Mouse (Mus musculus): ENCODE measurements around the gene Clec1b. TPM values are rescaled to one million over a fixed set of nuclear protein-coding genes. Genes with fewer than 3 reads are reported as not detected.

Gene Clec1b
- polyA plus RNA-seq, 1 experiment from 2014 or later: 32.7 TPM

DNA sequence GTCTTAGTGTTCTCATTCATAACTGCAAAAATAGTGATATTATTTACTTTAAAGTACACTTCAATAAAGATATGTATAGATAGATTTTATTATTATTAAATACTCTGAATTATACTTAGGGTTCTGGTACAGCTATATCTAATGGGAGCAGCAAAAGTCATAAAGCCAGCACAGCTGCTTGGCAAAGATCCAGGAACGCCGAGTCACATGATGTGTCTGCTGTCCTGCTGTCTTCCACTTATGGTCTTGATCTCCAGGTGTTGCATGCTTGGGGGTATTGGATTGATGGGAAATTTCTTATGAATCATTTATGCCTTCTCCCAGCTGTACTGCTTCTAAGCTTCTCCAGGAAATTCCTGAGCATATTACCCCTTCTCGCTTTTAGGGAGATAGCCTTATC is 13.6 kb upstream of the Clec1b start:
- no peaks in the 10 kb centered on the region for H3K36me3 ChIP-seq
- H3K27ac ChIP-seq: no peak overlapping the region
- H3K27me3 ChIP-seq (replicated peaks): no peaks in the 10 kb centered on the region
- no peak for ATAC-seq
- no peak overlapping the region for H3K4me3 ChIP-seq
- WGBS (ENCODE audit: insufficient replicate concordance): 81% methylated on average over 3 of the region's 3 CpGs
- H3K4me2 ChIP-seq: no peak overlapping the region
- no peaks in the 10 kb centered on the region for H3K9me3 ChIP-seq (replicated peaks)
- H3K9ac ChIP-seq: no peak overlapping the region
- no peaks in the 10 kb centered on the region for H3K4me1 ChIP-seq

DNA sequence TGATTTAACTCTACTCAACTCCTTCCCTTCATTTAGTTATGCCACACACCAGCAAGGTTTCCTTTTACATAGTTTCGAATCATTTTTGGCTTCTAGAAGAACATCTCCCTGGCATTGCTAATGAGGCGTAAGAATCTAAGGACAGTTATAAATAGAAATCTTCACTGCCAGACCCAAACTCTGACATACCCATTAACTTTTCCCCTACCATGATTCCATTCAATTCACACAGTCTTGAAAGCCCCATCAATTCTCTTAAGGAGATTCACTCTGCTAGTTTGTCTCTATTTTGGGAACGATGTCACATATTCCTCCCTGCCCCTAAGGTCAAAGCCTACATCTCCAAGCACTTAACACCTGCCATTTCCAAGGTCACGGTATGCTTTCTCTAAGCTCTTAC is 12.1 kb upstream of the Clec1b start:
- H3K4me3 ChIP-seq: no peak overlapping the region
- H3K4me1 ChIP-seq: no peaks in the 10 kb centered on the region
- H3K9me3 ChIP-seq (replicated peaks): no peaks in the 10 kb centered on the region
- no peak for ATAC-seq
- H3K36me3 ChIP-seq: no peaks in the 10 kb centered on the region
- H3K9ac ChIP-seq: no peak overlapping the region
- 76% methylated on average over 4 of the region's 4 CpGs for WGBS (ENCODE audit: insufficient replicate concordance)
- H3K4me2 ChIP-seq: no peak overlapping the region
- no peaks in the 10 kb centered on the region for H3K27me3 ChIP-seq (replicated peaks)
- no peak overlapping the region for H3K27ac ChIP-seq

DNA sequence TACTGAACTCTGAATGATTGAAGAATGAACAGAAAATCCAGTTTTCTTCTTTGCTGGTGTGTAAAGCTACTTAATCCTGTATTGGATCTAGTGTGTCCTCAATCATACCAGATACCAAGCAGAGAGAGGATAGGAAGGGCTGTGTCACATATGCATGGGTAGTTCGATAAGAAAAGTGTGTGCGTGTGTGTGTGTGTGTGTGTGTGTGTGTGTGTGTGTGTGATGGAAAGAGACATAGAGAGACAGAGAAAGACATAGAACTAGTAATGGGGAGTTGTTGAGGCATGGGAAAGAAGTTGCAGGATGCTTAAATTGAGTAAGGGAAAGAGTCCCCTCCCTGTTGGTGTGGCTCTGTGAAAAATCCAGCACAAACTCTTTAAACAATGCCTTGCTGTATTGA is 11.3 kb upstream of the Clec1b start, which contains the start of gene Clec12b:
Gene Clec12b (minus strand): TSS at position 101 of the 400 bp plus-strand sequence.
- H3K9ac ChIP-seq: no peak within 1 kb of the TSS
- ATAC-seq: no peak
- WGBS (ENCODE audit: insufficient replicate concordance): 67% methylated on average over 2 of the region's 2 CpGs
- no peak within 1 kb of the TSS for H3K27ac ChIP-seq
- no peaks in the 10 kb centered on the region for H3K36me3 ChIP-seq
- no peak within 1 kb of the TSS for H3K4me3 ChIP-seq
- H3K4me2 ChIP-seq: no peak within 1 kb of the TSS
- H3K4me1 ChIP-seq: no peaks in the 10 kb centered on the region
- no peaks in the 10 kb centered on the region for H3K27me3 ChIP-seq (replicated peaks)
- no peaks in the 10 kb centered on the region for H3K9me3 ChIP-seq (replicated peaks)

DNA sequence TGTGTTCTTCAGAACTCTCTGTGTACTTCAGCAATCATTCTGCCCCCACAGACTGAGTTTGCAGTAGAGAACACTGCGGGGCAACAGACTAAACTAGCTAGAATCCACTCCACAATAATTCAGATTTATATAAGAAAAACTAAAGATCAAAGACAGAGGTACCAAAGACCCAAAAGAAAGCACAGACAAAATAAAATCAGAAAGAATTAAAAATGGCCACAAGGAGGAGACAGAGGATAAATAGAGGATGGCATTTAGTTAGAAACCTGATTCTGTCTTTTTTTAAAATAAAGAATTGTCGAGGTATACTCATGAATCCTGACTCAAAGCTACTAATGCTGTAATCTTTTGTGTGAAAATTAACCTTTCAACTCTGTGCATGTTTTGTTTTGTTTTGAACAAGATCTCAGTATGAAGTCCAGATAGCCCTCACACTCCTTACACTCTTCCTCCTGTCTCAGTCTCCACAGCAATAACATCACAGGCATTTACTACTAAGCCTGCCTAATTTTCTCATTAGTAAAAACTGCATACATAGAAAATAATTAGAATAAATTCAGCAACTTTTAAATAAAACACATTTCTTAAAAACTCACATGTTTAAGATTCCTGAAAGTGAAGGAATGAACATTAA is 3.9 kb upstream of the Clec1b start:
- H3K36me3 ChIP-seq: no peaks in the 10 kb centered on the region

DNA sequence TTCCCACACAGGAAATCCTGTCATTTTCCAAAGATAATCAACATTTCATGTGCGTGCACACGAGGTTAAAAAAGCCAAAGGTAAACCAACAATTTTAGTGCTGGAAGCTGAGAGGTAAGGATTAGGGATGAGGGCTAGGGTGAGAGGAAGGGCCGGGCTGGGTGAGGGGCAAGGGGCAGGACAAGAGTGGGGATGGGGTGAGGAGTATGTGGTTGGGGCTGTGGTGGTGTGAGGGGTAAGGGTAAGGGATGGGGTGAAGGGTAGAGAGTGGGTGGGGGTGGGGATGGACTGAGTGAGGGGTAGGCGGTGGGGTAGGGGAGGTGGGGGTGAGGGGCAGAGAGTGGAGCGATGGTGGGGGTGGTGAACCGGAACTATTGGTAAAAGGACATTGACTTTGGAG is 3.4 kb upstream of the Clec1b start:
- Histone ChIP-seq H3K4me1 (no peaks in the 10 kb centered on the region), H3K27ac (no peak overlapping the region), H3K9me3 (replicated peaks) (no peaks in the 10 kb centered on the region), H3K27me3 (replicated peaks) (no peaks in the 10 kb centered on the region), H3K9ac (no peak overlapping the region), H3K36me3 (no peaks in the 10 kb centered on the region), H3K4me3 (no peak overlapping the region), H3K4me2 (no peak overlapping the region)
- ATAC-seq: no peak; the same call in 1 of the 2 replicates
- 52% methylated on average over 6 of the region's 6 CpGs for WGBS (ENCODE audit: insufficient replicate concordance)

More for the DNA sequence above, 3.9 kb upstream of the Clec1b start:
- no peak for ATAC-seq
- Histone ChIP-seq H3K9me3 (replicated peaks) (no peaks in the 10 kb centered on the region), H3K4me2 (no peak overlapping the region), H3K4me3 (no peak overlapping the region), H3K4me1 (no peaks in the 10 kb centered on the region), H3K27ac (no peak overlapping the region), H3K9ac (no peak overlapping the region), H3K27me3 (replicated peaks) (no peaks in the 10 kb centered on the region)
- WGBS (ENCODE audit: insufficient replicate concordance): 11% methylated on average over 2 of the region's 2 CpGs

DNA sequence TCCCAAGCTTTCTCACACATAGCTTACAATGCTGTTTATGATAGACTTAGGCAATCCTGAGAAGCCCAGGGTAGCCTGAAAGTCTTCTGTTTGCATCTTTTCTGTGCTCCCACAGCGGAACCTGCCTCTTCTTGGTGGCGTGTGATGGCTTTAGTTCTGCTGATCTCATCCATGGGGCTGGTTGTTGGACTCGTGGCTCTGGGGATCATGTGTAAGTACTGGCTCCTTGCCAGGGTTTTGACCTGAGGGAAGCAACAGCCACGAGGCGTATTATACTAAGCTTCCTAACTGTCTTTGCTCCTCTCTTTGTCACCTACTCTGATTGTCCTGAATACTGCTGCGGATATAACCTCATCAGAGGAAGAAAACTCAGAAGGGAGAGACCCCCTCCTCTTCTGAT is 2.8 kb downstream of the Clec1b start:
- 50% methylated on average over 6 of the region's 6 CpGs for WGBS (ENCODE audit: insufficient replicate concordance)
- H3K27ac ChIP-seq: 0 out of 2 replicates have a peak overlapping the region, but pooled peaks have one; percentile 1
- no peak overlapping the region for H3K4me2 ChIP-seq
- H3K36me3 ChIP-seq: no peaks in the 10 kb centered on the region
- H3K4me3 ChIP-seq: no peak overlapping the region
- ATAC-seq: peak; percentile 21; the same call in 1 of the 2 replicates
- no peaks in the 10 kb centered on the region for H3K9me3 ChIP-seq (replicated peaks)
- H3K27me3 ChIP-seq (replicated peaks): no peaks in the 10 kb centered on the region
- H3K4me1 ChIP-seq: no peaks in the 10 kb centered on the region
- H3K9ac ChIP-seq: no peak overlapping the region

DNA sequence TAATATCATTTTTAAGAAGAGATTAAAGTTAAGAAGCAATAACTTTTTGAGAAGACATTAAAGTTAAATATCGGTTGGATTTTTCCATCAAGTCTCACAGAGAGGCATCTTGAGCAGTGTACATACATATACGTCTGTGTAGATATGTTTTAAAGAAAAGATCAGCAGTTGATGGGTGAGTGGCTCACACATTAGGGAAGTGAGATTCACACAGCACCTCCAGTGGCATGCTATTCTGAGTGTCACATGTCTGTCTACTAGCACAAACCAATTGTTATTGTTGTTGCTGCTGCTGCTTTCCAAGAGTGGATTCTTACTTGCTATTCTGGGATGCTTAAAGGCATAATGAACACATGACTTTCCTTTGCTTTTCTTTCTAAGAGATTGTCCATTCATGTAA is 5.3 kb downstream of the Clec1b start:
- Histone ChIP-seq H3K27me3 (replicated peaks) (no peaks in the 10 kb centered on the region), H3K9ac (no peak overlapping the region), H3K4me3 (no peak overlapping the region), H3K4me2 (no peak overlapping the region), H3K4me1 (no peaks in the 10 kb centered on the region), H3K27ac (no peak overlapping the region), H3K36me3 (no peaks in the 10 kb centered on the region), H3K9me3 (replicated peaks) (no peaks in the 10 kb centered on the region)
- whole genome bisulfite sequencing (ENCODE audit: insufficient replicate concordance): 66% methylated on average over 2 of the region's 2 CpGs
- no peak for ATAC-seq

DNA sequence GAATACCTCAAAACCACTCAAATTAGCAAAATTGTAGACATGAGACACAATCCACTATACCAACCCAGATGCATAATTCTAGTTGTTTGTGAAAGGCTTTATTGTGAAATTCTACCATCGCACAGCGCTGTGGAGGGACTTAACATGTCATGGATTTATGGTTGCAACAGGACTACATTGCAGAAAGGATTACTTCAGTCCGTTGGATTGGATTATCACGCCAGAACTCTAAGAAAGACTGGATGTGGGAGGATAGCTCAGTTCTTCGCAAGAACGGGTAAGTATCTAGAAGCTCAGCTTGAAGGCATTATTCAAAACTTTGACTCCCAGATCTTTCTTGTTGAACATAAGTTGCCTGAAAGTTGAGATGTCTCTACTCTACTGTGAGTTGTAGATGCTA is 6.3 kb downstream of the Clec1b start:
- Histone ChIP-seq H3K9ac (no peak overlapping the region), H3K4me2 (no peak overlapping the region), H3K4me1 (no peaks in the 10 kb centered on the region), H3K9me3 (replicated peaks) (no peaks in the 10 kb centered on the region), H3K27me3 (replicated peaks) (no peaks in the 10 kb centered on the region), H3K27ac (no peak overlapping the region), H3K4me3 (no peak overlapping the region), H3K36me3 (no peaks in the 10 kb centered on the region)
- no peak for ATAC-seq
- 82% methylated on average over 6 of the region's 6 CpGs for WGBS (ENCODE audit: insufficient replicate concordance)

DNA sequence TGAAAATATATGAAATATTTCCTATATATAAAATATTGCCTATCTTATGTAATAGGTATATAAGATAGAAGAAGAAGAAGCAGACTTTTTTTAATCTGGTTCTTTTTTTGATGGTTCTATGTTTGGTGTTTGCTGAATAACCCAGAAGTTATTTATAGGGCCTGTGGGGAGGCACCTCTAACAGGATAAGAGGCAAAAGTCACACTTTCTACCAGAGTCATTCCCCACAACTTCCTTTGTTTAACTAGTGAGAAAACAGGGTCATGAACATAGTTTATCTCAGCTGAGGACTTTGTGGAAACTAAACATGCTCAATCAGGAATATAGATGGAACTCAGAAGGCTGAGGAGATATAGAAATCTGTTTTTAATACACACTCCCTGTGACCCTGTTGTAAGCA is 8.9 kb downstream of the Clec1b start:
- Histone ChIP-seq H3K9ac (no peak overlapping the region), H3K4me2 (no peak overlapping the region), H3K9me3 (replicated peaks) (no peaks in the 10 kb centered on the region), H3K27ac (no peak overlapping the region), H3K4me3 (no peak overlapping the region), H3K27me3 (replicated peaks) (no peaks in the 10 kb centered on the region), H3K4me1 (no peaks in the 10 kb centered on the region), H3K36me3 (no peaks in the 10 kb centered on the region)
- no peak for ATAC-seq

DNA sequence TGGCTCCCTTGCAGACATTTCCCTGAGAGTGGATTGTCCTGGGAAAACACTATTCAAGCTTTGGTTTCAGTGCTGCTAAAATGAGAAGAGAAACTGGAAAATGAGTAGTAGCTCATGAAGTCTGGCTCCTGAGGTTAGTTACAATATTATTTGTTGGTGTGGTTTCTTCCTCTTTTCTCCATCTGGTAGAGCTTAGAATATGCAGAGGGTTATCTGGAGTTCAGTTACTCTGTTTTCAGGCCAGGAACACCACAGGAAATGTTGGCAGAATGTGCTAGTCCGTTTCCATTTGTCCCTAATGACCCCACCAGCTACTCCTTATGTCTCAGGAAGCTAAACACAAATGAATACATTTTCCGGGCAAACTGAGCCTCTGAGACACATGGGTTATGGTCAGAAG is 10.2 kb downstream of the Clec1b start:
- H3K27me3 ChIP-seq (replicated peaks): no peaks in the 10 kb centered on the region
- H3K4me3 ChIP-seq: no peak overlapping the region
- no peak overlapping the region for H3K4me2 ChIP-seq
- ATAC-seq: no peak
- H3K9ac ChIP-seq: no peak overlapping the region
- H3K36me3 ChIP-seq: no peaks in the 10 kb centered on the region
- no peak overlapping the region for H3K27ac ChIP-seq
- H3K9me3 ChIP-seq (replicated peaks): no peaks in the 10 kb centered on the region
- 8% methylated on average over 2 of the region's 2 CpGs for WGBS (ENCODE audit: insufficient replicate concordance)
- no peaks in the 10 kb centered on the region for H3K4me1 ChIP-seq

DNA sequence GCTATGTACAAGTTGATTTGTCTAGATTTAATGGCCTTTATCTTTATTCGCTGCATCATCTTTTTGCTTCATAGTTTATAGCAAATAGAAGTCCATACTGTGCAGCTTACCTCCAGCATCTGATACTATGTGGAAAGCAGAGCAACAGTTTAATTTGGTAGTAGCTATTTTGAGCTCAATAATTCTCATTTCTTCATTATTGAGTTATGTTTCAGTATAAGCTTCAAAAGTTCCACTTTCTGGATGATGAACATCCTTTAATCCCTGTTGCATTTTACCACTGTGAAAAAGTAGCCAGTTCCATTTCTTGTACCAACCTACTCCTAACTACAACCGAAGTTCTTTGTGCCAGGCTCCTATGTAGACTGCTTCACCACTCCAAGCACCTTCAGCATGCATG is 11.5 kb downstream of the Clec1b start, which contains the start of gene Clec9a:
Gene Clec9a (plus strand): TSS at position 301 of the 400 bp plus-strand sequence.
- Histone ChIP-seq H3K4me2 (no peak within 1 kb of the TSS), H3K4me3 (no peak within 1 kb of the TSS), H3K27me3 (replicated peaks) (no peaks in the 10 kb centered on the region), H3K4me1 (no peaks in the 10 kb centered on the region), H3K9me3 (replicated peaks) (no peaks in the 10 kb centered on the region), H3K9ac (no peak within 1 kb of the TSS), H3K27ac (no peak within 1 kb of the TSS), H3K36me3 (no peaks in the 10 kb centered on the region)
- ATAC-seq: no peak
- WGBS (ENCODE audit: insufficient replicate concordance): 61% methylated on average over 2 of the region's 2 CpGs

DNA sequence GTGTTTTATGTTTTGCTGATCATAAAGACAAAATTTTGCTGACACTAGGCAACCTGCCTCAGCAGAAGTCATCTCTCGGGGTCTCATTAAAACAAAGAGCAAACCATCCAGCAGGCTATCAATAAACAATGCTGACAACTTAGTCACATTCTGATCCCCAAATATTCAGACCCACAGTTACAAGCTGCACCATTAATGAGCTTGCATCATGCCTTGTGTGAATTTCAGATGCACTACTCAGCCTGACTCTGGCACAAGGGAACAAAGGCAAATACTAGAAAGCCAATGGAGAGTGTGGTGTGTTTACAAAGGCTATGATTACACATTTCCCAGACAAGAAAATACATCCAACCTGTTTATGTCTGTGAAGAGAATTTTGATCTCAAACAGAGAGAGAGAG is 17.1 kb downstream of the Clec1b start:
- no peak for ATAC-seq
- H3K27ac ChIP-seq: no peak overlapping the region
- WGBS (ENCODE audit: insufficient replicate concordance): 80% methylated on average over 1 of the region's 1 CpGs

DNA sequence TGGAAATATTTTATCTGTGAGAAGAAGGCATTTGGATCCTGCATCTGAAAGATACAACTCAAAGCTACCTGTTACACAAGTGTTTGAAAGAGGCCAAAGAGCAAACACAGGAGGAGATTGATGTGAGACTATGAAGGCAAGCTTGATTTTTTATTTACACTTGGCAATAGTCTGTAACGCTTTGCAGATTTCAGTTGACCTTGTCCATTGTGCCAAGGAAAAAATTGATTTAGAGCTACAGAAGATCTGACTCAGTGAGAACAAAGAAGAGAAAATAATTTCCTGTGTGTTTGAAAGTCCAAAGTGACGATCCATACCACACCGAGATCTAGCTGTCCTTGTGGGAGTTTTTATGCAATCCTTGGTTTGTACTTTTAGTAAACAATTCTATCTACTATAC is 25.2 kb downstream of the Clec1b start:
- WGBS (ENCODE audit: insufficient replicate concordance): 81% methylated on average over 3 of the region's 3 CpGs
- H3K27me3 ChIP-seq (replicated peaks): no peaks in the 10 kb centered on the region
- H3K9ac ChIP-seq: no peak overlapping the region
- peaks cover 18% of the 10 kb centered on the region for H3K4me1 ChIP-seq
- no peaks in the 10 kb centered on the region for H3K9me3 ChIP-seq (replicated peaks)
- no peak for ATAC-seq
- H3K27ac ChIP-seq: no peak overlapping the region
- no peaks in the 10 kb centered on the region for H3K36me3 ChIP-seq
- no peak overlapping the region for H3K4me2 ChIP-seq
- H3K4me3 ChIP-seq: no peak overlapping the region

More for the DNA sequence above, 17.1 kb downstream of the Clec1b start:
- H3K27me3 ChIP-seq (replicated peaks): no peaks in the 10 kb centered on the region
- H3K9me3 ChIP-seq (replicated peaks): no peaks in the 10 kb centered on the region
- no peaks in the 10 kb centered on the region for H3K4me1 ChIP-seq
- H3K36me3 ChIP-seq: no peaks in the 10 kb centered on the region
- no peak overlapping the region for H3K4me3 ChIP-seq
- H3K4me2 ChIP-seq: no peak overlapping the region
- no peak overlapping the region for H3K9ac ChIP-seq

Measured in liver, embryonic 12.5 days (tissue).